Mouse (Mus musculus): ENCODE results near the gene Clk1. TPM values are rescaled to one million over a fixed set of nuclear protein-coding genes. Genes with fewer than 3 reads are reported as not detected.

Gene Clk1
- polyA plus RNA-seq (2014; fragmentation: Nextera tagmentation; extraction: Ambion mirVana): 124 and 129 TPM in 2 replicates

DNA sequence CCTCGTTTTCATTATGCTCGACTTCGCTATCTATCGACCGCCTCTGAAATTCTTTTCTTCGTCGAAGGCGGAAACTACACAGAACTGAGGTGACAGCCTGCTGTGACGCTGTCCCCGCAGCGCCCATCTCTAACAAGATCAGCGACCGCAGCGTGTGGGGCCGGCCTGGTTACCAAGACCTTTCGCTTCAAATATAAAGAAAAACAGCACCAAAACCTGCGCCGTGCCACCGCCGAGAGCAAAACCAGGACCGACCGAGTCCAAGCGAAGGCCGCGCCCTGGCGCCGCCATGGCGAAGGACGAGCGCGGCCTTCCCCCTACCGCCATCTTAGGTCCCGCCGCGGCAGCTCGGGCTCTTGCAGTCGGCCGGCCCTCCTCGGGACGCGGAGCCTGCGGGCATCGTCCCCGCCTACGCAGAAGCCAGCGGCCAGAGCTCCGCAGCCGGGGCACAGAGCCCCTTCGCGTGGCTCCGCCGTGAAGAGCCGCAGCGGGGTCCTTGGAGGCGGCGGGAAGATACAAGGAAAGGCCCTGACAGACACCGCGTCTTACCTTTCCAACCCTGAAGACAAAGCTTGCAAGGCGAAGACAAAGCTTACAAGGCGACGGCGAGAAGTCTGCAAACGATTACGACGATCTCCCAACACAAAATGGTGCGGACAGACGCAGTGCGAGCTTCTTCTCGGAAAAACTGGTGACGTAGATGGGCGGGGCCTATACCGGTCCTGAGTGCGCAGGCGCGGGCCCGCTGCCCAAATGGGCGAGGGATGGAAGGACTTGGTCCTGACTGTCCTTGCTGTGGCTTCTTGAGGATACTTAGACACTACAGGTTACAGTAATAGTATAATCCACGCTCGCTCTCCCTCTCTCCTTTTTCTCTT, at the start of gene Clk1:
TSS of gene Clk1 (minus strand) at position 696 of the 878 bp plus-strand sequence.
- Histone ChIP-seq H3K9ac (ENCODE audit: low read depth, low read length) (peak within 1 kb of the TSS; percentile 100), H3K4me2 (peak within 1 kb of the TSS; percentile 63), H3K36me3 (ENCODE audit: control insufficient read depth, insufficient read depth, low read length) (peaks cover 24% of the 10 kb centered on the region), H3K4me3 (ENCODE audit: low read depth, low read length) (peak within 1 kb of the TSS; percentile 100), H3K9me3 (ENCODE audit: control insufficient read depth, low read length) (no peaks in the 10 kb centered on the region), H3K27me3 (replicated peaks; ENCODE audit: control insufficient read depth, insufficient read depth, low read length) (no peaks in the 10 kb centered on the region), H3K27ac (ENCODE audit: low read depth, low read length) (peak within 1 kb of the TSS; percentile 100), H3K4me1 (replicated peaks; ENCODE audit: control insufficient read depth, insufficient read depth, low read length) (peaks cover 9% of the 10 kb centered on the region)
- DNase-seq (ENCODE audit: low spot score): peak; percentile 85
- WGBS: under 1% methylated on average over 79 of the region's 79 CpGs
- ATAC-seq (replicated peaks; ENCODE audit: low FRiP score): peak; percentile 89

DNA sequence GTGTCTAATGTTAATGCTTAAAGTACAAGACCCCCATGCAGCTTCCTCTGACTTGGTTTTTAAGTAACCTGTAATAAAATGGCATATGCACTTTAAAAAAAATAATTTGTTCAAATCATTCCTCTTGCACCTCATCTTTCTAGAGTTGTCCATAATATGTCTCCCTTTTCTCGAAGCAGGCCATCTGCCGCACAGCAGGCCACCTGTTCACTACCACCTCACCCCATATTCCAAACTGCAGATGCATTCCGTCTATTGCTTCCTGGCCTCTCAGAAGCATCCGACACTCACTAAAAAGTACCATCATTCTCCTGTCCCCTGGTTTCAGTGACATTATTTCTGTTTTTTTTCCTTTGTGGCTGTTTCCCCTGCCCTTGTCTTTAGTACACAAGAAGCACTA, 41.7 kb upstream of the Clk1 start:
- ATAC-seq (replicated peaks; ENCODE audit: low FRiP score) (no peak), DNase-seq (ENCODE audit: low spot score) (no peak)
- Histone ChIP-seq H3K36me3 (ENCODE audit: control insufficient read depth, insufficient read depth, low read length) (peaks cover 46% of the 10 kb centered on the region), H3K9me3 (ENCODE audit: control insufficient read depth, low read length) (no peaks in the 10 kb centered on the region), H3K9ac (ENCODE audit: low read depth, low read length) (no peak overlapping the region), H3K4me1 (replicated peaks; ENCODE audit: control insufficient read depth, insufficient read depth, low read length) (no peaks in the 10 kb centered on the region), H3K4me2 (no peak overlapping the region), H3K27me3 (replicated peaks; ENCODE audit: control insufficient read depth, insufficient read depth, low read length) (no peaks in the 10 kb centered on the region), H3K27ac (ENCODE audit: low read depth, low read length) (no peak overlapping the region), H3K4me3 (ENCODE audit: low read depth, low read length) (no peak overlapping the region)
- WGBS: 92% methylated on average over 4 of the region's 4 CpGs

DNA sequence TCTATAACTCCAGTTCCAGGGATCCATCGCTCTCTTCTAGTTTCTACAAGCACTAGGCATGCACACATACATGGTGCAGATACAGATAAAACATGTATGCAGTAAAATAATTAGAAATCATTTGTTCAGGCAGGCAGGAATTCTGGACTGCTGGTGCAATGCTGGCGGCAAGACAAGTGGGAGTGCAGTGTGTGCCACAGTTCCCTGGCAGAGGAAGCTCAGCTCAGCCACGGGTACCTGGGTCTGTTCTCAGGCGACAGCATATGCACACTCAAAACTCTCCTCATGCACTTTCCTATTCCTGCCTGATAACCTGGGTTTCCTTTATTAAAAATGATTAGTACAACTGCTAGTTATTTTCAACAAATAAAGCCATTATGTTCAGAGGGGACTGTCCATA, 41.2 kb upstream of the Clk1 start:
- H3K4me1 ChIP-seq (replicated peaks; ENCODE audit: control insufficient read depth, insufficient read depth, low read length): no peaks in the 10 kb centered on the region
- H3K9ac ChIP-seq (ENCODE audit: low read depth, low read length): no peak overlapping the region
- H3K27ac ChIP-seq (ENCODE audit: low read depth, low read length): no peak overlapping the region
- no peak overlapping the region for H3K4me2 ChIP-seq
- DNase-seq (ENCODE audit: low spot score) (no peak), ATAC-seq (replicated peaks; ENCODE audit: low FRiP score) (no peak)
- H3K36me3 ChIP-seq (ENCODE audit: control insufficient read depth, insufficient read depth, low read length): peaks cover 45% of the 10 kb centered on the region
- WGBS: 91% methylated on average over 4 of the region's 4 CpGs
- no peak overlapping the region for H3K4me3 ChIP-seq (ENCODE audit: low read depth, low read length)
- no peaks in the 10 kb centered on the region for H3K9me3 ChIP-seq (ENCODE audit: control insufficient read depth, low read length)
- H3K27me3 ChIP-seq (replicated peaks; ENCODE audit: control insufficient read depth, insufficient read depth, low read length): no peaks in the 10 kb centered on the region

DNA sequence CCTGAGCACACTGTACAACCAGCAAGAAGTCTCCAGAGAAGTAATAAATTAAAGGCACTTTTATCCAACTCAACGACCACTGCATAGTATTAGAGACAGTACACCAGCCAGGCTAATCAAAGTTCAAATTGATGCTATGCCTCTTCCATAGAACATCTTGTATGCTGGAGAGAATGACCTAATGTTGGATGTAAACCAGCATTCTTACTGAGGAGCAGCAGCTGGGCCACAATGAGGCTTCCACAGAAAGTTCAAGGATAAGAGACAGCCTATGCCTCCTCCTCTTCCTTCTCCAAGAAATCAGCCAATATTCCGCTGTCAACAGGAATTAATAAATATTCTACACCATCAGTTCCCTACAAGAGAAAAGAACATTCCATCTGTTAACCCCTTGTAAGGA, 40.1 kb upstream of the Clk1 start:
- peaks cover 39% of the 10 kb centered on the region for H3K36me3 ChIP-seq (ENCODE audit: control insufficient read depth, insufficient read depth, low read length)
- ATAC-seq (replicated peaks; ENCODE audit: low FRiP score) (no peak), DNase-seq (ENCODE audit: low spot score) (no peak)
- no peaks in the 10 kb centered on the region for H3K4me1 ChIP-seq (replicated peaks; ENCODE audit: control insufficient read depth, insufficient read depth, low read length)
- H3K27me3 ChIP-seq (replicated peaks; ENCODE audit: control insufficient read depth, insufficient read depth, low read length): no peaks in the 10 kb centered on the region
- H3K27ac ChIP-seq (ENCODE audit: low read depth, low read length): no peak overlapping the region
- H3K4me3 ChIP-seq (ENCODE audit: low read depth, low read length): no peak overlapping the region
- no peak overlapping the region for H3K4me2 ChIP-seq
- 91% methylated on average over 2 of the region's 2 CpGs for WGBS
- no peak overlapping the region for H3K9ac ChIP-seq (ENCODE audit: low read depth, low read length)
- no peaks in the 10 kb centered on the region for H3K9me3 ChIP-seq (ENCODE audit: control insufficient read depth, low read length)

DNA sequence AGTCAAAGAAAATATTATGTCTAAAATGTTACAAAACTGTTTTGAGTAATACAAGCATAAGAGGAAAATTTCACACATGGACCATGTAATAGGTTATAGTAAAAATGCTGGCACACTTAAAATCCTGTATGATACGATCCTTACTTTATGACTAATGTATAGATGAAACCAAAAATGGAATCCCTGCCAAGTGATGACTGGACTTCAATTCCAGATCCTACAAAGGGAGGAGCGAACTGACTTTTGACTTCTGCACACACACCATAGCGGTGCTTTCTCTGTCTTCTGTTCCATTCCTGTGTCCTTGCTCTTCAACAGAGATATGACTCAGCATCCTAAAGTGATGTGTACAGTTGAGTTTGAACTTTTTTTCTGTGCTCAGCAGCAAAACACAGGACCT, 36.7 kb upstream of the Clk1 start:
- Histone ChIP-seq H3K27me3 (replicated peaks; ENCODE audit: control insufficient read depth, insufficient read depth, low read length) (no peaks in the 10 kb centered on the region), H3K36me3 (ENCODE audit: control insufficient read depth, insufficient read depth, low read length) (peaks cover 45% of the 10 kb centered on the region), H3K4me3 (ENCODE audit: low read depth, low read length) (no peak overlapping the region), H3K9me3 (ENCODE audit: control insufficient read depth, low read length) (no peaks in the 10 kb centered on the region), H3K27ac (ENCODE audit: low read depth, low read length) (no peak overlapping the region), H3K9ac (ENCODE audit: low read depth, low read length) (no peak overlapping the region), H3K4me2 (no peak overlapping the region), H3K4me1 (replicated peaks; ENCODE audit: control insufficient read depth, insufficient read depth, low read length) (no peaks in the 10 kb centered on the region)
- 92% methylated on average over 3 of the region's 3 CpGs for WGBS
- ATAC-seq (replicated peaks; ENCODE audit: low FRiP score): no peak
- DNase-seq (ENCODE audit: low spot score): no peak

DNA sequence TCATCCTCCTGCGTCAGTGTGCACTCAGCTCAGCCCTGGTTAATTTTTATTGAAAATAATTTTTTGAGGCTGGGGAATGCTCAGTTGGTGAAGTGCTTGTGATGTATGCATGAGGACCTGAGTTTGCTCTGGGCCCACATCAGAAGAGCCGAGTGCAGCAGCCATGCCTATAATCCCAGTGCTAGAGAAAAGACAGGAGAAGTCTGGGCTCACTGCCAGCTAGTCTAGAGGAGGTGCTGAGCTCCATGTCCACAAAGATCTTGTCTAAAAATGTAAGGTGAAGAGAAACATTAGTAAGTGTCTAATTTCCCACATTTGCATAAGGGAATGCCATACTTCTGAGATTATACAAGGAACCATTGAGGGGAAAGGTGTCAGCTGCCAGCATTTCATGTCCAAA, 35.0 kb upstream of the Clk1 start:
- ATAC-seq (replicated peaks; ENCODE audit: low FRiP score) (no peak), DNase-seq (ENCODE audit: low spot score) (no peak)
- Histone ChIP-seq H3K4me1 (replicated peaks; ENCODE audit: control insufficient read depth, insufficient read depth, low read length) (no peaks in the 10 kb centered on the region), H3K4me3 (ENCODE audit: low read depth, low read length) (no peak overlapping the region), H3K36me3 (ENCODE audit: control insufficient read depth, insufficient read depth, low read length) (peaks cover 44% of the 10 kb centered on the region), H3K27ac (ENCODE audit: low read depth, low read length) (no peak overlapping the region), H3K9ac (ENCODE audit: low read depth, low read length) (no peak overlapping the region), H3K4me2 (no peak overlapping the region), H3K9me3 (ENCODE audit: control insufficient read depth, low read length) (no peaks in the 10 kb centered on the region), H3K27me3 (replicated peaks; ENCODE audit: control insufficient read depth, insufficient read depth, low read length) (no peaks in the 10 kb centered on the region)
- WGBS: 94% methylated on average over 2 of the region's 2 CpGs

DNA sequence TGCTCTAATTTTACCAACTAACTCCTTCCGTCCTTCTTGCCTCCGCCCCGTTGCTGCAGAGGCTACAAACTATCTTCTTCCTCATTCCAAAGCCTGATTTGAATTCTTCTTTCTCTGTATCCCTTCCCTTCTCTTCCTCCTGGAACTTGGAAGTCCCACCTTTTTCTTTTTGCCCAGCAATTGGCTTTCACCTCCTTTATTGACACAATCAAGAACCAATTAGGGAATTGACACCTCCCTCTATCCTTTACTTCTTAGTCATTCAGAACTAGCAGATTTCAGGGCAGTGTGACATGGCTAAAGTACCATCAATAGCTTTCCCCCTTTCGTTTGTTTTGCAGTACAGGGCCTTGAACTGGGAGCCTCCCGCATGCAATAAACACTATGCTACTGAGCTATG, 34.3 kb upstream of the Clk1 start:
- H3K4me1 ChIP-seq (replicated peaks; ENCODE audit: control insufficient read depth, insufficient read depth, low read length): no peaks in the 10 kb centered on the region
- H3K4me3 ChIP-seq (ENCODE audit: low read depth, low read length): no peak overlapping the region
- H3K36me3 ChIP-seq (ENCODE audit: control insufficient read depth, insufficient read depth, low read length): peaks cover 48% of the 10 kb centered on the region
- DNase-seq (ENCODE audit: low spot score) (no peak), ATAC-seq (replicated peaks; ENCODE audit: low FRiP score) (no peak)
- H3K27ac ChIP-seq (ENCODE audit: low read depth, low read length): no peak overlapping the region
- no peak overlapping the region for H3K9ac ChIP-seq (ENCODE audit: low read depth, low read length)
- WGBS: 89% methylated on average over 5 of the region's 5 CpGs
- H3K9me3 ChIP-seq (ENCODE audit: control insufficient read depth, low read length): no peaks in the 10 kb centered on the region
- H3K4me2 ChIP-seq: no peak overlapping the region
- no peaks in the 10 kb centered on the region for H3K27me3 ChIP-seq (replicated peaks; ENCODE audit: control insufficient read depth, insufficient read depth, low read length)

DNA sequence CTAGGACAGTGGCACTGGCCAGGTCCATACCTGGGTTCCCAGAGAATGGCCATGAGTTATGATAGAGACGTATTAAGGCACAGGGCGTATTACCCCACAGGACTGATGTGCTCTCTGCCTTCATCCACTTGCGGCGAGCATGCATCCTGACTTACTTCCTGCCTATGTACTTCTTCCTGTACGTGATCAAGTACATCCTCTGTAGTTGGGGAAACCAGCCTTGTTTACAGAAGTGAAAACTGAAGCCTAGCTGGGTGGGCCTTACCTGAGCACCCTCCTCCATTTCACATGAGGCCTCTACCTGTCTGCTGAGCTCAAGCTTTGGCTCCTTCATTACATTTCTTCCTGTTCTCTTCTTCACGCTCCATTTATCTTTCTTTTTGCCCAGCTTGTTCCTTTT, 30.4 kb upstream of the Clk1 start:
- Histone ChIP-seq H3K4me2 (no peak overlapping the region), H3K27me3 (replicated peaks; ENCODE audit: control insufficient read depth, insufficient read depth, low read length) (no peaks in the 10 kb centered on the region), H3K27ac (ENCODE audit: low read depth, low read length) (no peak overlapping the region), H3K36me3 (ENCODE audit: control insufficient read depth, insufficient read depth, low read length) (peaks cover 37% of the 10 kb centered on the region), H3K9ac (ENCODE audit: low read depth, low read length) (no peak overlapping the region), H3K4me3 (ENCODE audit: low read depth, low read length) (no peak overlapping the region), H3K4me1 (replicated peaks; ENCODE audit: control insufficient read depth, insufficient read depth, low read length) (no peaks in the 10 kb centered on the region), H3K9me3 (ENCODE audit: control insufficient read depth, low read length) (no peaks in the 10 kb centered on the region)
- ATAC-seq (replicated peaks; ENCODE audit: low FRiP score): no peak
- 84% methylated on average over 6 of the region's 6 CpGs for WGBS
- no peak for DNase-seq (ENCODE audit: low spot score)

DNA sequence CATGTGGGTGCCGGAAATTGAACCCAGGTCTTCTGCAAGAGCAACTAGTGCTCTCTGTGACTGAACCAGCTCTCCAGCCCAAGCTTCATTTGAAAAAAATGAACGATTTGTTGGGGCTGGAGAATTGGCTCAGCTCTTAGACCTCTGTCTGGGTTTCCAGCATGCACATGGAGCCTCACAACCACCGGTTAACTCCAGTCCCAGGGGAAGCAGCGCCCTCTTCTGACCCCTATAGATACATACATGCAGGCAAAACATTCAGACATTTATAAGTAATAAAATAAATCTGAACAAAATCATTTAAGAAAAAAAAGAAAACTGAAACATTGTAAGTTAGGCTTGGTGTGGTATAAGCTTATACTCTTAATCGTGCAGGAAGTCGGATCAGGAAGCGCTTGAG, 24.5 kb upstream of the Clk1 start:
- ATAC-seq (replicated peaks; ENCODE audit: low FRiP score) (no peak), DNase-seq (ENCODE audit: low spot score) (no peak)
- Histone ChIP-seq H3K36me3 (ENCODE audit: control insufficient read depth, insufficient read depth, low read length) (peaks cover 13% of the 10 kb centered on the region; the same call in 1 of the 2 replicates), H3K27me3 (replicated peaks; ENCODE audit: control insufficient read depth, insufficient read depth, low read length) (no peaks in the 10 kb centered on the region), H3K4me2 (no peak overlapping the region), H3K4me1 (replicated peaks; ENCODE audit: control insufficient read depth, insufficient read depth, low read length) (peaks cover 5% of the 10 kb centered on the region; the same call in 1 of the 2 replicates), H3K27ac (ENCODE audit: low read depth, low read length) (no peak overlapping the region), H3K4me3 (ENCODE audit: low read depth, low read length) (no peak overlapping the region), H3K9me3 (ENCODE audit: control insufficient read depth, low read length) (no peaks in the 10 kb centered on the region), H3K9ac (ENCODE audit: low read depth, low read length) (no peak overlapping the region)
- WGBS: 78% methylated on average over 7 of the region's 7 CpGs

Measured in liver, embryonic 11.5 days (tissue).